Mouse (Mus musculus) embryonic facial prominence, embryonic 14.5 days (tissue): Measurements from ENCODE around the gene Castor1. TPM values are rescaled to one million over a fixed set of nuclear protein-coding genes. Genes with fewer than 3 reads are reported as not detected.

Experiments used
- ATAC-seq: fragments of 200-750 bp; cut with Nextera tagmentation; 2 replicates; pipeline ENCODE4 v1.8.0; 2017; ENCODE audit warnings: low read depth, moderate number of reproducible peaks, moderate TSS enrichment
- DNase-seq: peaks from one replicate; pipeline ENCODE4 v3.0.0-alpha.2; 2015; ENCODE audit warnings: low spot score
- H3K27ac ChIP-seq: fragments of 300-500 bp; sonication (generic); replicated peaks from 2 replicates; pipeline ENCODE4 v1.5.1; 2014; ENCODE audit warnings: low read depth, mild to moderate bottlenecking, low read length, moderate library complexity
- H3K27me3 ChIP-seq: fragments of 300-500 bp; sonication (generic); replicated peaks from 2 replicates; pipeline ENCODE4 v1.6.1; 2014; ENCODE audit warnings: low read length; ENCODE audit not compliant: control insufficient read depth, insufficient read depth
- H3K36me3 ChIP-seq: fragments of 300-500 bp; sonication (generic); 2 replicates; pipeline ENCODE4 v1.6.1; 2014; ENCODE audit warnings: low read length, mixed read lengths; ENCODE audit not compliant: control insufficient read depth, insufficient read depth
- H3K4me1 ChIP-seq: fragments of 300-500 bp; sonication (generic); 2 replicates; pipeline ENCODE4 v1.6.1; 2014; ENCODE audit warnings: antibody characterized with exemption, low read length; ENCODE audit not compliant: control insufficient read depth, insufficient read depth
- H3K4me2 ChIP-seq: fragments of 300-500 bp; sonication (generic); 2 replicates; pipeline ENCODE4 v1.6.1; 2014; ENCODE audit warnings: low read depth, mild to moderate bottlenecking, low read length, moderate library complexity, mixed read lengths
- H3K4me3 ChIP-seq: fragments of 300-500 bp; sonication (generic); 2 replicates; pipeline ENCODE4 v1.5.1; 2014; ENCODE audit warnings: low read depth, mild to moderate bottlenecking, low read length
- H3K9ac ChIP-seq: fragments of 300-500 bp; sonication (generic); 2 replicates; pipeline ENCODE4 v1.6.1; 2014; ENCODE audit warnings: low read depth, mild to moderate bottlenecking, low read length, moderate library complexity, mixed read lengths
- H3K9me3 ChIP-seq: fragments of 300-500 bp; sonication (generic); 2 replicates; pipeline ENCODE4 v1.6.1; 2016; ENCODE audit warnings: low read length; ENCODE audit not compliant: control insufficient read depth
- WGBS: fragments of 180-500 bp; shearing (Covaris S2); extraction: QIAGEN DNeasy Blood & Tissue Kit; methylation state at CpG from one replicate; pipeline ENCODE4 v1.1.7; 2014; 5-methylcytosine and 5-hydroxymethylcytosine counted together
- polyA plus RNA-seq: library from polyadenylated mRNA; unstranded; fragments of >200 nt; fragmentation: Nextera tagmentation; extraction: Ambion mirVana; gene quantifications from 2 replicates; pipeline ENCODE4 v1.2.1, GENCODE M21; 2014

Castor1 gene
- polyA plus RNA-seq, 1 experiment from 2014 or later, result 11.5 TPM

- Histone ChIP-seq H3K4me3 (no peak overlapping the region), H3K9ac (no peak overlapping the region), H3K4me1 (peaks cover 16% of the 10 kb centered on the region), H3K27me3 (no peaks in the 10 kb centered on the region), H3K9me3 (no peaks in the 10 kb centered on the region), H3K36me3 (no peaks in the 10 kb centered on the region), H3K27ac (no peak overlapping the region), H3K4me2 (no peak overlapping the region)
- ATAC-seq, result no peak
- WGBS, result 47% methylated on average over 5 of the region's 5 CpGs
- no peak for DNase-seq
Observed at GRCm38 (mm10) chr11:4257756-4258155, 39.7 kb downstream of the Castor1 start.

GRCm38 (mm10) chr11:4258657-4259082, 40.6 kb downstream of the Castor1 start:
- Histone ChIP-seq H3K4me3 (peak overlapping the region; percentile 15; the same call in 1 of the 2 replicates), H3K36me3 (no peaks in the 10 kb centered on the region), H3K27ac (no peak overlapping the region), H3K4me1 (peaks cover 20% of the 10 kb centered on the region), H3K9ac (no peak overlapping the region), H3K9me3 (no peaks in the 10 kb centered on the region), H3K27me3 (no peaks in the 10 kb centered on the region), H3K4me2 (peak overlapping the region; percentile 53)
- DNase-seq (peak; percentile 70), ATAC-seq (peak; percentile 66)
- WGBS, result 0% methylated on average over 7 of the region's 7 CpGs

GRCm38 (mm10) chr11:4260463-4261187, 42.6 kb downstream of the Castor1 start:
- no peak overlapping the region for H3K27ac ChIP-seq
- peak; percentile 63 for DNase-seq
- WGBS, result 32% methylated on average over 14 of the region's 14 CpGs

GRCm38 (mm10) chr11:4261188-4261494, 43.1 kb downstream of the Castor1 start:
- Histone ChIP-seq H3K27ac (no peak overlapping the region), H3K4me2 (no peak overlapping the region), H3K9ac (no peak overlapping the region), H3K9me3 (no peaks in the 10 kb centered on the region), H3K27me3 (peaks cover 18% of the 10 kb centered on the region), H3K4me1 (peaks cover 20% of the 10 kb centered on the region), H3K4me3 (no peak overlapping the region), H3K36me3 (no peaks in the 10 kb centered on the region)
- ATAC-seq, result no peak
- WGBS, result 47% methylated on average over 6 of the region's 7 CpGs
- DNase-seq, result peak; percentile 55

More at GRCm38 (mm10) chr11:4260463-4261187, 42.6 kb downstream of the Castor1 start:
- peaks cover 14% of the 10 kb centered on the region for H3K27me3 ChIP-seq
- H3K36me3 ChIP-seq, result no peaks in the 10 kb centered on the region
- no peaks in the 10 kb centered on the region for H3K9me3 ChIP-seq
- peaks cover 20% of the 10 kb centered on the region for H3K4me1 ChIP-seq
- H3K4me3 ChIP-seq, result no peak overlapping the region
- H3K9ac ChIP-seq, result 0 out of 2 replicates have a peak overlapping the region, but pooled peaks have one; percentile 5
- ATAC-seq, result no peak
- no peak overlapping the region for H3K4me2 ChIP-seq

GRCm38 (mm10) chr11:4261969-4262368, 43.9 kb downstream of the Castor1 start:
- H3K4me3 ChIP-seq, result no peak overlapping the region
- no peak overlapping the region for H3K9ac ChIP-seq
- H3K36me3 ChIP-seq, result no peaks in the 10 kb centered on the region
- H3K9me3 ChIP-seq, result no peaks in the 10 kb centered on the region
- ATAC-seq (no peak), DNase-seq (peak; percentile 85)
- peaks cover 25% of the 10 kb centered on the region for H3K27me3 ChIP-seq
- no peak overlapping the region for H3K27ac ChIP-seq
- no peak overlapping the region for H3K4me2 ChIP-seq
- 22% methylated on average over 5 of the region's 5 CpGs for WGBS
- peaks cover 20% of the 10 kb centered on the region for H3K4me1 ChIP-seq

GRCm38 (mm10) chr11:4262847-4263246, 44.8 kb downstream of the Castor1 start:
- ATAC-seq (no peak), DNase-seq (no peak)
- Histone ChIP-seq H3K4me1 (peaks cover 20% of the 10 kb centered on the region), H3K36me3 (no peaks in the 10 kb centered on the region), H3K4me3 (no peak overlapping the region), H3K27ac (no peak overlapping the region), H3K9ac (no peak overlapping the region), H3K27me3 (peaks cover 34% of the 10 kb centered on the region), H3K9me3 (no peaks in the 10 kb centered on the region), H3K4me2 (no peak overlapping the region)
- WGBS, result 12% methylated on average over 6 of the region's 7 CpGs

- Histone ChIP-seq H3K9ac (no peak overlapping the region), H3K27me3 (peaks cover 38% of the 10 kb centered on the region), H3K9me3 (no peaks in the 10 kb centered on the region), H3K4me2 (no peak overlapping the region), H3K27ac (no peak overlapping the region), H3K36me3 (no peaks in the 10 kb centered on the region), H3K4me1 (peaks cover 20% of the 10 kb centered on the region), H3K4me3 (no peak overlapping the region)
- DNase-seq (no peak), ATAC-seq (no peak)
- 25% methylated on average over 1 of the region's 1 CpGs for WGBS
Observed at GRCm38 (mm10) chr11:4263296-4263695, 45.3 kb downstream of the Castor1 start.

- DNase-seq, result no peak
- H3K4me1 ChIP-seq, result peaks cover 17% of the 10 kb centered on the region
Observed at GRCm38 (mm10) chr11:4264066-4264465, 46.0 kb downstream of the Castor1 start.

More at GRCm38 (mm10) chr11:4264066-4264465, 46.0 kb downstream of the Castor1 start:
- no peak overlapping the region for H3K4me3 ChIP-seq
- H3K4me2 ChIP-seq, result no peak overlapping the region
- no peak for ATAC-seq
- no peaks in the 10 kb centered on the region for H3K36me3 ChIP-seq
- no peak overlapping the region for H3K9ac ChIP-seq
- H3K27me3 ChIP-seq, result peaks cover 46% of the 10 kb centered on the region
- H3K27ac ChIP-seq, result no peak overlapping the region
- H3K9me3 ChIP-seq, result no peaks in the 10 kb centered on the region
- WGBS, result 40% methylated on average over 7 of the region's 7 CpGs
